Mouse (Mus musculus) gonadal fat pad, adult 2 months (tissue): Measurements from ENCODE around the gene Pgc. TPM values are rescaled to one million over a fixed set of nuclear protein-coding genes. Genes with fewer than 3 reads are reported as not detected.

ENCODE experiments used
- DNase-seq: peaks from one replicate; pipeline ENCODE4 v3.0.0-alpha.2; 2012; ENCODE audit warnings: low read depth
- polyA plus RNA-seq: library from polyadenylated mRNA; depleted of rRNA; stranded (reverse); fragments of >200 nt; gene quantifications from 2 replicates; pipeline ENCODE4 v1.2.3, GENCODE M21; 2012; rRNA removed

Gene Pgc
- polyA plus RNA-seq, 1 experiment = 0.27 TPM

GRCm38 (mm10) chr17:47783445-47784223 lies 57.0 kb downstream of the Pgc start:
- no peak for DNase-seq

Other genes starting within 250 kb of the Pgc start
- gene Taf8, start 224.6 kb upstream of the Pgc start, polyA plus RNA-seq = 22.7 and 23.1 TPM in 2 replicates
- 164 and 194 TPM in 2 replicates for gene Ccnd3, start 221.8 kb upstream of the Pgc start, polyA plus RNA-seq
- 9.5 and 9.8 TPM in 2 replicates for gene Bysl, start 115.3 kb upstream of the Pgc start, polyA plus RNA-seq
- 28.7 and 35.4 TPM in 2 replicates for gene Med20, start 115.3 kb upstream of the Pgc start, polyA plus RNA-seq
- gene Gm20517, start 115.3 kb upstream of the Pgc start, polyA plus RNA-seq = 0.81 and 1.2 TPM in 2 replicates
- gene Usp49, start 96.2 kb upstream of the Pgc start, polyA plus RNA-seq = 8.3 and 8.4 TPM in 2 replicates
- 98.7 and 117 TPM in 2 replicates for gene Tomm6, start 38.5 kb upstream of the Pgc start, polyA plus RNA-seq
- gene Frs3, start 37.8 kb upstream of the Pgc start, polyA plus RNA-seq = 10.2 and 11.6 TPM in 2 replicates
- 1.5 and 2.7 TPM in 2 replicates for gene Gm21981, start 32.4 kb upstream of the Pgc start, polyA plus RNA-seq
- 2.6 and 3.2 TPM in 2 replicates for gene Prickle4, start 32.1 kb upstream of the Pgc start, polyA plus RNA-seq
- 18.6 and 22.1 TPM in 2 replicates for gene Tfeb, start 10.2 kb downstream of the Pgc start, polyA plus RNA-seq
- 11.0 and 11.2 TPM in 2 replicates for gene Mdfi, start 107.8 kb downstream of the Pgc start, polyA plus RNA-seq
- gene Foxp4, start 197.8 kb downstream of the Pgc start, polyA plus RNA-seq = 27.9 and 32.3 TPM in 2 replicates